Mouse (Mus musculus) embryonic facial prominence, embryonic 11.5 days (tissue): ENCODE measurements around the gene 1700001O22Rik. TPM values are rescaled to one million over a fixed set of nuclear protein-coding genes. Genes with fewer than 3 reads are reported as not detected.

Experiments used
- ATAC-seq: fragments of 200-750 bp; cut with Nextera tagmentation; replicated peaks from 2 replicates; pipeline ENCODE4 v1.8.0; 2017; ENCODE audit warnings: low read depth; ENCODE audit not compliant: insufficient number of reproducible peaks, low FRiP score, low TSS enrichment
- DNase-seq: peaks from one replicate; pipeline ENCODE4 v3.0.0-alpha.2; 2015; ENCODE audit warnings: low spot score
- H3K27ac ChIP-seq: fragments of 300-500 bp; sonication (generic); replicated peaks from 2 replicates; pipeline ENCODE4 v1.5.1; 2014; ENCODE audit warnings: mild to moderate bottlenecking, low read depth, low read length, control low read depth
- H3K27me3 ChIP-seq: fragments of 300-500 bp; sonication (generic); 2 replicates; pipeline ENCODE4 v1.6.1; 2014; ENCODE audit warnings: mild to moderate bottlenecking, low read length, moderate library complexity, mixed read lengths; ENCODE audit not compliant: control insufficient read depth, insufficient read depth
- H3K36me3 ChIP-seq: fragments of 300-500 bp; sonication (generic); replicated peaks from 2 replicates; pipeline ENCODE4 v1.6.1; 2014; ENCODE audit warnings: low read depth, mild to moderate bottlenecking, low read length, moderate library complexity, mixed read lengths; ENCODE audit not compliant: control insufficient read depth, insufficient read depth
- H3K4me1 ChIP-seq: fragments of 300-500 bp; sonication (generic); 2 replicates; pipeline ENCODE4 v1.6.1; 2014; ENCODE audit warnings: low read length, mixed read lengths; ENCODE audit not compliant: control insufficient read depth, insufficient read depth
- H3K4me2 ChIP-seq: fragments of 300-500 bp; sonication (generic); 2 replicates; pipeline ENCODE4 v1.6.1; 2014; ENCODE audit warnings: low read depth, mild to moderate bottlenecking, control low read depth, low read length, moderate library complexity
- H3K4me3 ChIP-seq: fragments of 300-500 bp; sonication (generic); 2 replicates; pipeline ENCODE4 v1.5.1; 2014; ENCODE audit warnings: low read depth, low read length, control low read depth
- H3K9ac ChIP-seq: fragments of 300-500 bp; sonication (generic); replicated peaks from 2 replicates; pipeline ENCODE4 v1.6.1; 2014; ENCODE audit warnings: mild to moderate bottlenecking, control low read depth, low read length
- H3K9me3 ChIP-seq: fragments of 300-500 bp; sonication (generic); replicated peaks from 2 replicates; pipeline ENCODE4 v1.6.1; 2016; ENCODE audit warnings: mild to moderate bottlenecking, low read length, inconsistent platforms, mixed read lengths; ENCODE audit not compliant: control insufficient read depth
- WGBS: fragments of 180-500 bp; shearing (Covaris S2); extraction: QIAGEN DNeasy Blood & Tissue Kit; methylation state at CpG from one replicate; pipeline ENCODE4 v1.1.7; 2014; 5-methylcytosine and 5-hydroxymethylcytosine counted together
- polyA plus RNA-seq: library from polyadenylated mRNA; unstranded; fragments of >200 nt; fragmentation: Nextera tagmentation; extraction: Ambion mirVana; gene quantifications from 2 replicates; pipeline ENCODE4 v1.2.1, GENCODE M21; 2014

Gene 1700001O22Rik
- polyA plus RNA-seq, 1 experiment from 2014 or later: 1.8 TPM

GRCm38 (mm10) chr2:30796382-30796781, 7.1 kb downstream of the 1700001O22Rik start:
- WGBS: 7% methylated on average over 11 of the region's 11 CpGs
- Histone ChIP-seq H3K4me3 (no peak overlapping the region), H3K9ac (peak overlapping the region; percentile 56), H3K4me1 (peaks cover 8% of the 10 kb centered on the region), H3K4me2 (peak overlapping the region; percentile 22), H3K27me3 (peaks cover 3% of the 10 kb centered on the region), H3K36me3 (no peaks in the 10 kb centered on the region), H3K27ac (no peak overlapping the region; the same call in 1 of the 2 replicates), H3K9me3 (no peaks in the 10 kb centered on the region)
- DNase-seq (peak; percentile 95), ATAC-seq (peak; percentile 56)

GRCm38 (mm10) chr2:30795889-30796275, 7.6 kb downstream of the 1700001O22Rik start:
- H3K9ac ChIP-seq: peak overlapping the region; percentile 56; the same call in 1 of the 2 replicates
- H3K4me2 ChIP-seq: peak overlapping the region; percentile 22; the same call in 1 of the 2 replicates
- no peaks in the 10 kb centered on the region for H3K36me3 ChIP-seq
- WGBS: 64% methylated on average over 5 of the region's 5 CpGs
- no peak overlapping the region; the same call in 1 of the 2 replicates for H3K27ac ChIP-seq
- H3K9me3 ChIP-seq: no peaks in the 10 kb centered on the region
- H3K4me1 ChIP-seq: peaks cover 8% of the 10 kb centered on the region
- H3K4me3 ChIP-seq: no peak overlapping the region
- H3K27me3 ChIP-seq: peaks cover 3% of the 10 kb centered on the region; the same call in 1 of the 2 replicates
- DNase-seq (no peak), ATAC-seq (no peak)

- Histone ChIP-seq H3K4me3 (no peak overlapping the region), H3K9me3 (no peaks in the 10 kb centered on the region), H3K36me3 (no peaks in the 10 kb centered on the region), H3K27me3 (no peaks in the 10 kb centered on the region), H3K9ac (peak overlapping the region; percentile 0; the same call in 1 of the 2 replicates), H3K4me1 (peaks cover 8% of the 10 kb centered on the region), H3K4me2 (peak overlapping the region; percentile 0; the same call in 1 of the 2 replicates), H3K27ac (no peak overlapping the region)
- 60% methylated on average over 7 of the region's 7 CpGs for WGBS
- DNase-seq: no peak
- no peak for ATAC-seq
These were observed 8.1 kb downstream of the 1700001O22Rik start for GRCm38 (mm10) chr2:30795271-30795888.

GRCm38 (mm10) chr2:30794179-30795108, 9.0 kb downstream of the 1700001O22Rik start:
- Histone ChIP-seq H3K27me3 (no peaks in the 10 kb centered on the region), H3K9me3 (no peaks in the 10 kb centered on the region), H3K9ac (peak overlapping the region; percentile 74), H3K4me1 (peaks cover 8% of the 10 kb centered on the region), H3K4me2 (peak overlapping the region; percentile 61), H3K36me3 (no peaks in the 10 kb centered on the region), H3K27ac (peak overlapping the region; percentile 75), H3K4me3 (peak overlapping the region; percentile 34)
- ATAC-seq: peak; percentile 64
- DNase-seq: peak; percentile 93
- 5% methylated on average over 46 of the region's 48 CpGs for WGBS

GRCm38 (mm10) chr2:30792061-30792460, 11.4 kb downstream of the 1700001O22Rik start:
- Histone ChIP-seq H3K36me3 (no peaks in the 10 kb centered on the region), H3K9me3 (no peaks in the 10 kb centered on the region), H3K4me2 (no peak overlapping the region), H3K9ac (no peak overlapping the region), H3K27ac (no peak overlapping the region), H3K27me3 (no peaks in the 10 kb centered on the region), H3K4me1 (peaks cover 13% of the 10 kb centered on the region), H3K4me3 (no peak overlapping the region)
- DNase-seq: no peak
- 82% methylated on average over 7 of the region's 7 CpGs for WGBS
- no peak for ATAC-seq

- peak overlapping the region; percentile 53 for H3K9ac ChIP-seq
- H3K4me1 ChIP-seq: peaks cover 24% of the 10 kb centered on the region
- H3K27ac ChIP-seq: peak overlapping the region; percentile 44; the same call in 1 of the 2 replicates
- H3K36me3 ChIP-seq: no peaks in the 10 kb centered on the region
- DNase-seq: no peak
- WGBS: 57% methylated on average over 4 of the region's 4 CpGs
- no peaks in the 10 kb centered on the region for H3K27me3 ChIP-seq
- H3K4me3 ChIP-seq: no peak overlapping the region
- no peak for ATAC-seq
- H3K4me2 ChIP-seq: no peak overlapping the region
- H3K9me3 ChIP-seq: no peaks in the 10 kb centered on the region
These were observed 16.0 kb downstream of the 1700001O22Rik start for GRCm38 (mm10) chr2:30787466-30787865.

GRCm38 (mm10) chr2:30784078-30784994, 19.1 kb downstream of the 1700001O22Rik start:
- peak; percentile 85 for DNase-seq
- Histone ChIP-seq H3K4me2 (peak overlapping the region; percentile 39), H3K9ac (peak overlapping the region; percentile 53), H3K4me1 (peaks cover 24% of the 10 kb centered on the region), H3K27me3 (no peaks in the 10 kb centered on the region), H3K27ac (peak overlapping the region; percentile 61), H3K4me3 (peak overlapping the region; percentile 3; the same call in 1 of the 2 replicates), H3K36me3 (no peaks in the 10 kb centered on the region), H3K9me3 (no peaks in the 10 kb centered on the region)
- WGBS: 7% methylated on average over 40 of the region's 40 CpGs
- peak; percentile 50 for ATAC-seq
